Mouse (Mus musculus) bone marrow, adult 2 months (tissue): ENCODE data around the gene 2610301B20Rik.

Source experiments
- CTCF ChIP-seq: fragments of 200-500 bp; IDR thresholded peaks from 2 replicates; pipeline ENCODE4 v1.5.1; 2011; ENCODE audit warnings: low read length, control low read depth; ENCODE audit not compliant: control insufficient read depth, insufficient read depth
- POLR2A ChIP-seq: fragments of 200-500 bp; IDR thresholded peaks from 2 replicates; pipeline ENCODE4 v1.6.1; 2011; ENCODE audit warnings: low read depth, mild to moderate bottlenecking, control low read depth, low read length, borderline replicate concordance; ENCODE audit not compliant: control insufficient read depth

DNA sequence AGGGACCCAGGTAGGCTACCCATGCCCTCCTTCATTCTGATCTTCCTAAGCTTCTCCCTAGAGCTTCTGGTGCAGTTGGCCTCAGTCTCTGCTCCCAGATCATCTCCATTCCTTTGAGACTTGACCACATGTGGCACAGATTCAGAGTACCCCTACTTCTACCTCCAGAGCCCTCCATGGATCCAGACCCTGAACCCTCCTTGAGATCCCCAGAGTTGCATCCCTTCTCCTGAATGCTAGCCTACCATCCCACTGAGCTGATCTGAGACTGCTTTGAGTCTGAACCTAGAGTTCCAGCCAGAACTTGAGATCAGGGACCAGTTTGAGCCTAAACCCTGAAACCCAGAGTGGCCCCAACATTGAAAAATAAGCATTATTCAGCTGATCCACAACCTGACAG is 15.1 kb upstream of the 2610301B20Rik start:
- TF ChIP-seq CTCF (no peak), POLR2A (no peak)
